Mouse (Mus musculus) R1 (cell line): ENCODE data around the gene 4933406M09Rik.
A peak's percentile ranks its signal among the peaks of the same experiment; 100 is the strongest.

Experiments used
- DNase-seq: peaks from one replicate; pipeline ENCODE4 v3.0.0-alpha.2; 2018; ENCODE audit warnings: low read depth, low spot score

Gene 4933406M09Rik

DNA sequence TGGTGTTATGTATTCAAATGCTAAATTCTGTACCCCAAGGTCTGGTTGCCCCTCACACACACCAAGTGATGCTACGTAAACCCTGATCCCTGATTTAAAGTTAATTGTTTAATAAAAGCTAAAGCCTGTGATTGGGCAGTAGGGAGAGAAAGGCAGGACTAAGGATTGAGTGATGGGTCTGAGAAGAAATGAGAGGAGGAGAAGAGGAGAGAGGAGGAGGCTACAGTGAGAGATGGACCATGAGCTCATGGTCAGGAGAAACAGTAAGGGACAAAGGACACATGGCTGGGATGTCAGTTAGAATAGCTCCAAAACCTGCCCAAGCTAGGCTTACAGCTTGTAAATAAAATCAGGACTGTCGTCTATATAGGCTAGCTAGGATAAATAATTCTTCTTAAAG lies 4.7 kb upstream of the 4933406M09Rik start:
- peak; percentile 58 for DNase-seq

DNA sequence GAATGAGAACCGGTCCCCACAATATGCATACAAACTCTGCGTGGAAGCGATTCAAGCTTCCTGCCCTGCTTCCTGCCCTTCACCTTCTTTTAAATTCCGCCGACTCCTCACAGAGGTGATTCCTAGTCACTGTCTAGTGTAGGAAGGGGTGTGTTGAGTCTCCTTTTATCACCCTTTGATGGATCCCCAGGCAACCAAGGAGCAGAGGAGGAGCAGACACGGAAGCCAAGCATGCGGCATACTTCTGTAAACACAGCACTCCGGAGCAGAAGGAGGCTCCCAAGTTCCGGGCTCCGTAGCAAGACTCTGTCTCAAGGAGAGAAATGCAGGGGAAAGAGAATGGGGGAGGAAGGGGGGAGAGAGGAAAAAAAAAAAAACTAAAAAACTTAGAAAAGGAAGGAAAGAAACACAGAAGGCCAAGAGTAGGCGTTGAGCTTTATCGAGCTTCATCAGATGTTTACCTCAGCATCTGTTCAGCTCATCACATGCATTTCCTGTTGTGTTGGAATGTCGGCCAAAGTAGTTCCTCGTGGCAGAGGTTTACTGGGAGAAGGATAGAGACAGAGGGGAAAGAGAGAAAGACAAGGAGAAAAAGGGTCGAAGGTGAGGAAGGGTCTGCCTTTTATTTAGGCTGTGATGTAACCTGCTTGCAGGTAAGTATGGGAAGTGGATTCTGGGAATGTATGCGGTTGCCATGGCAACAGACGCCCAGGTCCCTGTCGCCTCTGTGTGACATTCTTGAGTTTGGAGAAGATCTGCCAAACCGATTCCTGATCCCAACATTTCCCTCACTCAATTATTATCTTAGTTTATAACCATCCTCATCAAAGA lies 3.7 kb upstream of the 4933406M09Rik start:
- peak; percentile 96 for DNase-seq

DNA sequence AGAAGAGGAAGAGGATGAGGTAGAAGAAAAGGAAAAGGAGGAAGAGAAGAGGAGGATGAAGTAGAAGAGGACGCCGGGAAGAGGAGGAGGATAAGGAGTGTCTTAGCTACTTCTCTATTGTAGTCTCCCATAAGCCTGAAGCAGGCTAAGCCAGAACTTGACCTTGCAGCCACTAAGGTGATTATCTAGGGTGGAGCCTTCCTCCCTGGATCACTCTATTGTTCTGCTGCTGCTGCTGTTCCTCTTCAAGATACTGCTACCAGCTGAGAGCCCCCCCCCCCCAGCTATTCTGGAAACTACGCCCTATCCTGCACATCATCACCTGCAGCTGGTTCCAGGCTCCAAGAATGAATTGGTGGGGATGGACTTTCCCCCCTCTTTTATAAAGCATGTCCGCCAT lies 1.2 kb upstream of the 4933406M09Rik start:
- peak; percentile 95 for DNase-seq

DNA sequence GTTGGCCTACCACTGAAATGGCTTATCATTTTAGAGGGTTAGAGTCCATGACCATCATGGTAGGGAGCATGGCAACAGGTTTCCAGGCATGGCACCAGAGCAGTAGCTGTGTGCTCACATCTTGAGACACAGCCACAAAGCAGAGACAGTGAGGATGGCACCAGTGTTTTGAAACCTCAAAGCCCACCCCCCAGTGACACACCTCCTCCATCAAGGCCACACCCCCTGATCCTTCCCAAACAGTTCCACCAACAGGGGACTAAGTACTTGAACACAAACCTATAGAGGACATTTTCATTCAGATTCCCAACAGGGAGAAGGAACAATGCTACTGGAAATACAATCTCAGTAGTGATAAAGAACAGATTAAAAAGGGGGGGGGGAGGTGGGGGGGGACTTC lies 564 bp upstream of the 4933406M09Rik start:
- peak; percentile 71 for DNase-seq

DNA sequence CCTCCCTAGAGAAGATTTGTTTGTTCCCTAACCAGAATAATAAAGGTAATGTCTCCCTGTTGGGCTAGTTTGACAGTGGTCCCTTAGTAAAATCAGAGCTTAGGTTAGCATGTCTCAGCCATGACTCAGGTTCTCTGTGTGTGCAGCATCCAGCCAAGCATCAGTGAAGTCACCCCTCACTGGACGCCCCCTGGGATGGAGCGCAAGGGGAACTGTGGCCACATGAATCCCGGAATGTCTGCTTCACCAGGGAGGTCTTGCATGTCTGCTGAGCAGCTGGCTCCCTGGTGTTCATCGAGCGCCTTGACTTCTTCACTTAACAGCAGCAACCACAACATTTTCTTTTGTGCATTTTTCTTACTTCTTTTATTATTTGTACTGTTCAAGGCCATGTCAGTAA lies 8.1 kb downstream of the 4933406M09Rik start:
- DNase-seq, result no peak

DNA sequence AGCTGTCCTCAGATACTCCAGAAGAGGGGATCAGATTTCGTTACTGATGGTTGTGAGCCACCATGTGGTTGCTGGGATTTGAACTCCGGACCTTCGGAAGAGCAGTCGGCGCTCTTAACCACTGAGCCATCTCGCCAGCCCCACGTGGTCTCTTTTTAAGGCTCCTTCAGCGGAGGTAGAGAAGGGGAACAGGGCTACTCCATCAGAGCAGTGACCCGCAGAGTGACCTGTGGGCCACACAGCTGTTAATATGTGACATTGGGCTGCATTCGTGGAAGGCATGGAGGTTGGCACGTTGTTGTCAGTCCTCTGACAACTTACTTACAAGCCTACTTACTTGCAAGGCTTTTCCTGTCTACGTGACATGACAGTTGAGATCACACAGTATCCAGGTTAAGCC lies 12.5 kb downstream of the 4933406M09Rik start:
- no peak for DNase-seq

DNA sequence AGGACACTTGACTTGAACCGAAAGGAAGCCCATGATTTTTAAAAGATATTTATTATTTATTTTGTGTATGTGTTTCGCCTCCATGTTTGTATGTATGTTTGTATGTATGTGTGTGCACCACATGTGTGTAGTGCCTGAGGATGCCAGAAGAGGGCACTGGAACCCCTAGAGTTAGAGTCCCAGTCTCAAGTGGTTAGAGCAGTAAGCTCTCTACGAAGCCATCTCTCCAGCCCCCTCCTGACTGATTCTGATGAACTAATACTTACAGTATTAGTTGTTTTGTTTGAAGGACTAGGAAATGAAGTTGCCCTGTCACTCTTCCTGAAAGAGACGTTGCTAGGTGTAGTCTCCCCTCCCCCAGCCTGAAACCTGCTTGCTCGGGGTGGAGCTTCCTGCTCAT lies 14.0 kb downstream of the 4933406M09Rik start:
- DNase-seq, result peak; percentile 95

DNA sequence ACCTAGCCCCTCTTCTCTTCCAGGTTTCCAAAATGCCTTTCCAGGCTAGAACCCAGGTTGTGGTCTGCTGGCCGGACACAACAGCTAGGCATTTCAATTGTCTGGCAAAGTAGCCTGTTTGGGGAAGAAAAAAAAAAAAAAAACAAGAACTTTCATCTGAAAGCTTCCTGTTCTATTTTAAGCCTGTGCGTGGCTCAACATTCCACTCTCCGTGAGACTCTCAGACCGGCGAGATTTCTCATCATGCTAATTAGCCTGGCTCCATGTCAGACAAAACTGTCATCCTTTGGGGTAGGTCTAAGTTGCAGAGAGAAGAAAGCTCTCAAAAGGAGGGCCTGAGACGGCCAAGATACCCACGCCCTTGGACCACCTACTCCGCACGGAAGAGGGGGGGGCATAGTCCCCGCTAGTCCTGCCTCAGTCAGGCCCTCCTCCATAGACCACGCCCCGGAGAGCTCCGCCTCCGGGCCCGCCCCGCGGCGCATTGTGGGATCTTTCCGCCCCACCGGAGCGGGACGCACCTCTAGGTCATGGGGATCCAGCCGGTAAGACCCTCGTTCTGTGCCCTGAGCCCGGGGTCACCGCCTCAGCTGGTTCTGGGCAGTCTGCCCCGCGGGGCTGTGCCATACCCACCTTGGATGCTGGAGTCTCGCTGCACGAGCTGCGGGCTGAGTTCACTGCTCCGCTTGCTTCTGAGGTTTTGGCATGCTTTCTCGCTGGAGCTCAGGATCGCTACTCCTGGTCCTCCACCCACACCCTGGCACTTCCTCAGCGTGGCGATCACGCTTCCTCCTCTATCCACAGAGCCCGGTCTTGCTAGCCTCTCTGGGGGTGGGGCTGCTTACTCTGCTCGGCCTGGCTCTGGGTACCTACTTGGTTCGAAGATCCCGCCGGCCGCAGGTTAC lies 20.0 kb downstream of the 4933406M09Rik start, which contains the start of gene Cyb5r1:
Cyb5r1 (plus strand) TSS at position 51 of the 905 bp plus-strand sequence.
- peak; percentile 98 for DNase-seq

DNA sequence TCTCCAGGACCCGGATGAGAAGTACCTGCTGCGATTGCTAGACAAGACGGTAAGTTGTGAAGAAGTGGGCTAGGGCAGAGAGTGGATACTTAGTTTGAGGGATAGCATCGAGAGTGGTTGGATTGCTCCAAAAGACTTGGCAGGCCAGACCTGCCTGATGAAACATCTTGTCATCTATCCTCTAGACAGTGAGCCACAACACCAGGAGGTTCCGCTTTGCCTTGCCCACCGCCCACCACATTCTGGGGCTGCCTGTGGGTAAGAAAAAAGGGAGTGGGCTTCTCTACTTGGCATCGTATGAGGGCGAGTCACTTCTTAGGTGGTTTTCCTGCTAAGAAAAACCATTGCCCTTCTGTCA lies 20.7 kb downstream of the 4933406M09Rik start:
- DNase-seq, result no peak

DNA sequence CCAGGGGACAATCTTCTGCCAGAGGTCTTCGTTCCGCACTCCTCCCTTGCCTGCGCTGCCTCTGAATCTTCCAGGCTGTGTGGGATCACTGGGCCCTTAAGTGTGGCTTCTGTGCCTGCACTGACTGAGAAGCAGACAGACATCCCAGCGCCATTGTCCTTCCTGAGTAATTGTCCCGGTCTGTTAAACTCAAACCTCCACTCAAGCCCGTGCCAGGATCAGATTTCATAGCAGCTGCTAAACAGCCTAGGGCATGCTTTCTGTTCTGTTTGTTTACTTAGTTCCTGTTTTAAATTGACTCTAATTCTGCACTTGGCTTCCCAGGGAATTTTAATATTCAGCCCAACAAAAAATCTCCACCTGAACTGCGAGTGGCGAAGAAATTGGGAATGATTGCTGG lies 22.3 kb downstream of the 4933406M09Rik start:
- DNase-seq, result no peak

DNA sequence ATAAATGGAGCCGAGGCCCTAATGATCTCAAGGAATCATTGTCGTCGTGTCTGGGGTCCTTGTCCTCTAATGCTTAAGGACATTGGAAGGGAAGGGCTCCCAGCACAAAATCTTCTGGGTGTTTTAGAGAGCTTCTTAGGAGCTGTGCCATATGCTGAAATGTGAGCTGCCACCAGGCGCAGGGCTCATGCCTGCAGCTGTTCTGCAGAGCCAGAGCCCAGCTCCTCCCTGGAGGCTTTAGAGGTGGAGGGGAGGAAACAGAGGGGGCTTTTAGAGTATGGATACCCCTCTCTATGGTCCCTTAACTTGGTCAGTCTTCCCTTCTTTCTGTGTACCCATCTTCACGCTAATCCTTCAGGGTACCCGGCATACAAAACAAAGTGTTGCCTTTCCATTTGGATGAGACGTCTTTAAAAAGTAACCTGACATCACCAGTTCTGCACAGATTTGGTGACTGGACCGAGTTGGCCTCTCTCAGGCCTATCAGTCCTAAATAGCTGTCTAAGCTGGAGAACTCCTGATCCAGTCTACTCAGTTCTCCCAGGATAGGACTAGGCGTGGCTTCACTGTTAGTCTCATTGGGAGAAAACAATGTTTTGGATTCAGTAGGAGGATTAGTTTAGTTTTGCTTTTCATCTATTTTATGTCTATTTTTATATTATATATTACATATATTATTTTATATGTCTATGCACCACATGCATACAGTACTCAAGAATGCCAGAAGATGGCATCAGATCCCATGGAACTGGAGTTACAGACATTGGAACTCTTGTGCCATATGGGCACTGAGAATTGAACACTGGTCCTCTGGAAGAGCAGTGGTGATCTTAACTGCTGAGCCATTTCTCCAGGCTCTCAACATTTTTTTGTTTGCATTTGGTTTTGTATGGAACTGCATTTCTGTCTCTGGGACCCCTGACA lies 26.2 kb downstream of the 4933406M09Rik start:
- DNase-seq, result no peak

DNA sequence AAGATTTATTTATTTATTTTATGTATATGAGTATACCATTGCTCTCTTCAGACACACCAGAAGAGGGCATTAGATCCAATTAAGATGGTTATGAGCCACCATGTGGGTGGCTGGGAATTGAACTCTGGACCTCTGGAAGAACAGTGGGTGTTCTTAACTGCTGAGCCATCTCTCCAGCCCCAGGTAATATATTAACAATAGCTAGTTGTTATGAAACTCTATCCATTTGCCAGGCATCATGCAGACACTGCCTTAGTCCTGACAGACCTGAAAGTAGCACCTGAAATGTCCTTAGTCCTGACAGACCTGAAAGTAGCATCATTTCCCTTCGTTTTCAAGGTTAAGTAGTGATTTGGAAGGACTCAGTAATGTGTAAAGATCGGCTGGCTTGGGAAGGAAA lies 28.3 kb downstream of the 4933406M09Rik start:
- no peak for DNase-seq

DNA sequence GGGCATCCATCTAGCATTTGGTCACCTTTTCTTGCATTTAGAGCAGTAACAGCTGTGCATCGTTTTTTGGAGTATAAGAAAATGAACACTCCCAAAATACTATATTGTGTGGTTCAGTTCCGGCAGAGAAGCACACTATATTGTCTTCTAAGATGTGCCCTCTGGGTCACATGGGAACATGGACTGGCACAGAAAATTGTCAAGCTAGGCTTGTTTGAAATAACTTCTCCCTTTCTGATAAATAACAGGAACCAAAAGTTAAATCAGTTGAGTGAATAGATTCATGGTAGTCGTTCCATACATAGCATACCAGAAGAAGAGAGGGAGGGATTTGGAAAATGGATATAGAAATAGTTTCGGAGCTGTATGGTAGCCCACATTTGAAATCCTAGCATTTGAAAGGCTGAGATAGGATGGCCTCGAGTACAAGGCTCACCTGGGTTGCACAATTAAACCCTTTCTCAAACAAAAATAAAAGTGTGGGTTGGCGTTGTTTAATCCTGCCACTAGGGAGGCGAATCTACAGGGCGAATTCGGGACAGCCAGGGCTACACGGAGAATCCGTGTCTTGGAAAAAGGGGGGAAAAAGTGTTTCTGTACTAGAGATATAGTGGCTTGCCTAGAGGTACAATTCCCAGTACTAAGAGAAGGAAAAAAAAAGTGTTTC lies 28.9 kb downstream of the 4933406M09Rik start:
- no peak for DNase-seq

DNA sequence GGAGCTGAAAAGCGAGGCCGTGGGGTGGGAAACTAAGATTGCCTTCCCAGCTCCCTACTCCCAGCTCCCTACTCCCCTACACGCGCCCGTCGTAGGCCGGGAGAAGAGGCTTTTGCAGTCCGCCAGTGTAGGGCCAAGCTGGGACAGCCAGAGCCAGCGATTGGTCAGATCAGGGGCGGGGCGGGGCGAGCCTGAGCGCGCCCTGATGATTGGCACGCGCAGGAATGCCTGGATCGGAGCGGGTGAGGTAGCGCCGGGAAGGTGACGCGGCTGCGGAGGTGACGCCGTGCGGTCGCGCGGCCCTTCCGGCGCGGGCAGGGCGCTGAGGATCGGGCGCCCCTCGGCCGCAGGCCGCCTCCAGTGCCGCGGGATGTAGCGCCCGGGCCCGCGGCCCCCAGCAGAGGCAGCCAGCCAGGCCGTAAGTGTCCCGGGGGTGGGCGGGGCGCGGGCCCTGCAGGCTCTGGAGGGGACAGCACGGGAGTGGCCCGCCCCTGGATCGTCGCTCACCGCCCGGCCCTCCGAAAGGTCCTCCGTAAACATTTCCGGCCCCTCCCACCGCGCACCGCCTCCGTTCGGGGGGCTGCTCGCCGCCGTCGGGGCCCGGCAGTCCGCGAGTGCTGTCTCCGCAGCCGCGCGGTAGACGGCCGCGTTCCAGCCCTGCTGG lies 29.6 kb downstream of the 4933406M09Rik start, which contains the start of gene Adipor1:
Adipor1 (plus strand) TSS at position 211 of the 664 bp plus-strand sequence.
- peak; percentile 97 for DNase-seq

DNA sequence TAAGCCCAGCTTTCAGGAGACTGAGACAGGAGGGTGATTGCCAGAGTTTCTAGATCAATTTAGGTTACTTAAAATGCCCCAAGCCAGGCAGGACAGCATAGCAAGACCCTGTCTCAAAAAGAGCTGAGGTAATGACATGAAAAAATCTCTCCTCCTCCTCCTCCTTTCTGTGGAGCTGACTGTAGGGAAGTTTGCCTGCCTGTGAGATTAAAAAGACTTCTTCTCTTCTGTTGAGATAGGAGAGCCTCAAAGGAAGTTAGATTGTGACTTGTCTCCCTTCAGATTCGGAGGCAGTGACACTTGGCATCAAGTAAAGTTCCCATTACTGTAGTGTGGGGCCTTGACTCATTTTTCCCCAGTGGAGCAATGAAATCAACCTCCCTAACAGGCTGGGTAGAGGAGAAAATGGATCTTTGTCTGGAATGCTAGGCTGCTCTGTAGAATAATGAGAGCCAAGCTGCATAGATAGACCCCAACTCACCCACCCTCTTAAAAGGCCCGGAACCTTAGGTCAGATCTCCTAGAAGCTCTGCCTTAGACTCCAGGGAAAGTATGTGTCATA lies 32.8 kb downstream of the 4933406M09Rik start:
- no peak for DNase-seq

DNA sequence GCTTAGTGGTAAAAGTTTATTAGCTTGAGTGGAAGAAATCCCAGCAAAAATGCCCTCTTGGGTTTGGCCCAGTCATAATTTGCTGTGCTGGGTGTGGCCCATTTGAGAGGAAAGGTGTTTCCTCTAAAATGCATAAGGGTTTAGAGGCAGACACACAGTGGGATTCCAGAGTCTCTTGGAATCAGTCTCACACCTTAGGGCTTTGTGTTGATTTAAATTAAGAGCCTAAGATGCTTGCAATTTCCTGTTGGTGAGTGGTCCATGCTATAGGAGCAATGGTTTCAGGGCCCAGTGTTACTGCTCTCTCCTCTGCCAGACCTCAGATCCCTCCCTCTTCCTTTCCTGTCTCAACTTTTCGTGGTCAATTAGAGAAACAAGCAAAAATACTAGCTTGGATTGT lies 33.4 kb downstream of the 4933406M09Rik start:
- DNase-seq, result peak; percentile 72

DNA sequence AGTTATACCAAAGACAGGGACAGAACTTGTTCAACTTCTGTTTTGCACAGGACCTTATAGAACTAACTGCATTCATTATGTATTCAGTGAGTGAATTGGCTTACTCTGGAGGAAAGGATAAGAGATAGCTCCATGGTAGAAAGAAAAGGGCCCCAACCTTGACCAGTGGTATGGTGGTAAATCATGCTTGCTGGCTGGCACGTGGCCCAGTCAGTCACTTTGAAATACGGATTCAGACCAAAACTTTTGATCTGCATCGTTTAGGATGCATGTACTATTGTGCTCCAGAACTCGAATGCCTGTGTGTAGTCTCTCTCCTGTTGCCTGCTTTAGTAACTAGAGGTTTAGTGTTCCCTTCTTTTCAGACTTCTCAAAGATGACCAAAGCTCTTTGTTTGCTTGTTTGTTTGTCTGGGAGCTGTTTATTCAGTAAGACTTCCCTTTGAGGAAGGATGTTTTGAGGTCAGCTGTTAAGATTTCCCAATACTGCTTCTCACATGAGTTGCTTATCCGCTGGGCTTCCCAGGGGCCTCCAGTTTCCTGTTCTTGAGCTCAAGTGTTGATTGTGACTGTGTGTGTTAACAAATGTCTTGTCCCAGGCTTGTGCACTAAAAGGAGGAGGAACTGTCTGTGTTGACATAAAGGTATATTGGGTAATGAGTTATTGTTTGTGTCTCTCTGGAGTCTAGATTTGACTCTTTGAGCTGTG lies 34.2 kb downstream of the 4933406M09Rik start:
- DNase-seq, result no peak

DNA sequence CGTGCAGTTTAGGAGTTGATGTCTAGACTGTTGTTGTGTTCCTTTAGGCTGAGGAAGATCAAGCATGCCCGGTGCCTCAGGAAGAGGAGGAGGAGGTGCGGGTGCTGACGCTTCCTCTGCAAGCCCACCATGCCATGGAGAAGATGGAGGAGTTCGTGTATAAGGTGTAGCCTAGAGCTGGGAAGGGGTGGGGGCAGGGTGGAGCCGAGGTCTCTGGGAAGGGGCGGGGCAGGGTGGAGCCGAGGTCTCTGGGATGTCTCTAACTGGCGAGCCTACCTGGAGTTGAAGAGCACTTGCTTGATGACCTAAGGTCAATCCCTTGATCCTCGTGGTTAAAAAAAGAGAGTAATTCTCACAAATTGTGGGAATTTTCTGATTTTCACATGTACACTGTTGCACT lies 38.2 kb downstream of the 4933406M09Rik start:
- DNase-seq, result peak; percentile 61

DNA sequence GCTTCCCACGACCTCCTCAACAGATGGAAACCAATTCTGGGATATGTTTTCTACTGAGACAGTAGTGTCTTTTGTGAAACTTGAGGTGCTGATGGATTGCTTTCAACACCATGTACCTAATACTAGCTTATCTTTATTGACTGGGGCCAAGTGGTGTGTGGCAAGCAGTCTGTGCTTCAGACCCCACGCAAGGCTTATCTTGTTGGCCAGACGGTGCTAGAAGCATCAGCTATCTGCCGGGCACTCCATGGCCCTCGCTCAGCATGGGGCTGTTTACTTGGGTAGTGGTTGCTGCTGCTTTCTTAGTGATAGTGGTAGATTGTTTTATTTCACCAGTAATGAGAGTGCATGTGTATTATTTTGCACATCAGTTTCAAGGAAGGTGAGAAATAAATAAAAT lies 40.5 kb downstream of the 4933406M09Rik start:
- no peak for DNase-seq
